Mouse (Mus musculus) CH12.LX (cell line): ENCODE data around the gene Tcea3. TPM values are rescaled to one million over a fixed set of nuclear protein-coding genes. Genes with fewer than 3 reads are reported as not detected.

Experiments used
- DNase-seq: peaks from one replicate; pipeline ENCODE4 v3.0.0-alpha.2; 2013; ENCODE audit errors: extremely low read depth
- H3K27ac ChIP-seq: 2 replicates; pipeline ENCODE4 v1.5.1; 2012; ENCODE audit warnings: low read depth, mild to moderate bottlenecking, control low read depth, moderate library complexity; ENCODE audit not compliant: insufficient read depth
- H3K27me3 ChIP-seq: replicated peaks from 2 replicates; pipeline ENCODE3; 2012; ENCODE audit warnings: inconsistent platforms
- H3K36me3 ChIP-seq, 2 experiments: replicated peaks in 1 of 2; 2 replicates each; pipeline versions ENCODE3 to v1.6.1; 2012; ENCODE audit warnings: inconsistent platforms in 1 of 2, low read length in 1 of 2, mild to moderate bottlenecking in 1 of 2, mixed read lengths in 1 of 2, moderate library complexity in 1 of 2; ENCODE audit not compliant: control insufficient read depth in 1 of 2, insufficient read depth in 1 of 2
- H3K4me1 ChIP-seq, 2 experiments: 2 replicates each; pipeline ENCODE4 v1.6.1; 2012; ENCODE audit warnings: inconsistent platforms in 1 of 2, moderate library complexity in 1 of 2; ENCODE audit not compliant: insufficient read depth in 2 of 2, control insufficient read depth in 1 of 2
- H3K4me2 ChIP-seq: 2 replicates; pipeline ENCODE4 v1.6.1; 2012; ENCODE audit warnings: low read depth, mild to moderate bottlenecking, control low read depth; ENCODE audit not compliant: poor library complexity, insufficient read depth, severe bottlenecking
- H3K4me3 ChIP-seq, 3 experiments: fragments of 150-350 bp in 1 of 3; sonication (generic) in 1 of 3; replicated peaks in 1 of 3; 2 replicates each; pipeline versions ENCODE3 to v1.5.1; 2011 to 2012; ENCODE audit warnings: low read depth in 2 of 3, low read length in 2 of 3, mild to moderate bottlenecking in 2 of 3, moderate library complexity in 2 of 3, control low read depth in 1 of 3, improper control_type of control experiment in 1 of 3, inconsistent platforms in 1 of 3, mixed read lengths in 1 of 3; ENCODE audit not compliant: poor library complexity in 1 of 3
- H3K79me2 ChIP-seq: replicated peaks from 2 replicates; pipeline ENCODE4 v1.6.1; 2012; ENCODE audit warnings: mild to moderate bottlenecking, moderate library complexity; ENCODE audit not compliant: control insufficient read depth, poor library complexity, insufficient read depth, severe bottlenecking; ENCODE audit errors: extremely low read depth
- H3K9ac ChIP-seq: 2 replicates; pipeline ENCODE4 v1.6.1; 2012; ENCODE audit warnings: low read depth, mild to moderate bottlenecking, control low read depth, moderate library complexity; ENCODE audit not compliant: insufficient read depth
- H3K9me3 ChIP-seq: replicated peaks from 2 replicates; pipeline ENCODE3; 2012; ENCODE audit warnings: low read length, inconsistent platforms, mixed read lengths
- CHD2 ChIP-seq: IDR thresholded peaks from 2 replicates; pipeline ENCODE4 v1.6.1; 2011; ENCODE audit warnings: low read length, improper control_type of control experiment
- E2F4 ChIP-seq: IDR thresholded peaks from 2 replicates; pipeline ENCODE4 v1.6.1; 2011; ENCODE audit warnings: low read depth, low read length, improper control_type of control experiment; ENCODE audit not compliant: insufficient replicate concordance
- EP300 ChIP-seq: IDR thresholded peaks from 2 replicates; pipeline ENCODE4 v1.6.1; 2011; ENCODE audit warnings: low read length, improper control_type of control experiment
- HCFC1 ChIP-seq: IDR thresholded peaks from 2 replicates; pipeline ENCODE4 v1.6.1; 2012; ENCODE audit warnings: low read depth, mild to moderate bottlenecking, inconsistent platforms, low read length, improper control_type of control experiment
- JUND ChIP-seq: conservative IDR thresholded peaks from 2 replicates; pipeline ENCODE4 v1.6.1; 2011; ENCODE audit warnings: low read depth, low read length, improper control_type of control experiment
- KAT2A ChIP-seq: IDR thresholded peaks from 2 replicates; pipeline ENCODE4 v1.6.1; 2012; ENCODE audit warnings: low read length, improper control_type of control experiment, inconsistent platforms; ENCODE audit not compliant: insufficient replicate concordance
- MAX ChIP-seq: IDR thresholded peaks from 2 replicates; pipeline ENCODE4 v1.6.1; 2011; ENCODE audit warnings: low read length, improper control_type of control experiment
- MXI1 ChIP-seq: IDR thresholded peaks from 2 replicates; pipeline ENCODE4 v1.6.1; 2011; ENCODE audit warnings: mild to moderate bottlenecking, low read depth, low read length, improper control_type of control experiment
- MYC ChIP-seq: IDR thresholded peaks from 2 replicates; pipeline ENCODE4 v1.6.1; 2011; ENCODE audit warnings: low read depth, mild to moderate bottlenecking, improper control_type of control experiment, low read length
- POLR2AphosphoS2 ChIP-seq: IDR thresholded peaks from 2 replicates; pipeline ENCODE4 v1.6.1; 2011; ENCODE audit warnings: low read depth, low read length, improper control_type of control experiment
- RAD21 ChIP-seq: IDR thresholded peaks from 2 replicates; pipeline ENCODE4 v1.6.1; 2011; ENCODE audit warnings: low read depth, mild to moderate bottlenecking, low read length, improper control_type of control experiment, moderate library complexity
- SIN3A ChIP-seq: IDR thresholded peaks from 2 replicates; pipeline ENCODE4 v1.6.1; 2012; ENCODE audit warnings: low read length, improper control_type of control experiment, inconsistent platforms
- SMC3 ChIP-seq: IDR thresholded peaks from 2 replicates; pipeline ENCODE4 v1.6.1; 2011; ENCODE audit warnings: low read depth, low read length, improper control_type of control experiment
- TCF12 ChIP-seq: IDR thresholded peaks from 2 replicates; pipeline ENCODE4 v1.6.1; 2014; ENCODE audit warnings: low read depth, mild to moderate bottlenecking, inconsistent platforms, low read length, improper control_type of control experiment
- UBTF ChIP-seq: IDR thresholded peaks from 2 replicates; pipeline ENCODE4 v1.6.1; 2012; ENCODE audit warnings: low read depth, mild to moderate bottlenecking, inconsistent platforms, low read length, improper control_type of control experiment, moderate library complexity
- USF1 ChIP-seq: IDR thresholded peaks from 2 replicates; pipeline ENCODE4 v1.6.1; 2014; ENCODE audit warnings: low read depth, mild to moderate bottlenecking, inconsistent platforms, low read length, improper control_type of control experiment
- ZMIZ1 ChIP-seq: IDR thresholded peaks from 2 replicates; pipeline ENCODE4 v1.6.1; 2012; ENCODE audit warnings: low read depth, mild to moderate bottlenecking, inconsistent platforms, low read length, improper control_type of control experiment
- ZNF384 ChIP-seq: IDR thresholded peaks from 2 replicates; pipeline ENCODE4 v1.6.1; 2012; ENCODE audit warnings: low read depth, low read length, improper control_type of control experiment, inconsistent platforms
- dilution Hi-C: fragments of 300-500 bp; cut with MboI; formaldehyde crosslinking; loops from 2 replicates; pipeline ENCODE4 v1.14.3; 2020; ENCODE audit warnings: low sequenced_read_pairs; ENCODE audit not compliant: extremely low pct_unique_long_range_greater_than_20kb, extremely low pct_ligation_motif_present
- in situ Hi-C: fragments of 300-500 bp; cut with MboI; formaldehyde crosslinking; loops from 3 replicates; pipeline ENCODE4 v1.14.3; 2019; ENCODE audit warnings: low sequenced_read_pairs, low pct_ligation_motif_present, low pct_unique_long_range_greater_than_20kb, mixed read lengths
- polyA plus RNA-seq: library from polyadenylated mRNA; unstranded; fragments of >175 nt; gene quantifications from 2 replicates; pipeline ENCODE4 v1.2.1, GENCODE M21; 2012; ENCODE audit warnings: low read depth; ENCODE audit not compliant: insufficient read length
- total RNA-seq, 2 experiments: library from RNA; depleted of rRNA; stranded (reverse); fragments of 300-350 nt in 1 of 2; fragments of >200 nt in 1 of 2; gene quantifications; 2 replicates each; pipeline ENCODE4 v1.2.3; 2012 to 2014

Gene Tcea3
- total and polyA plus RNA-seq, 3 experiments: not detected

DNA sequence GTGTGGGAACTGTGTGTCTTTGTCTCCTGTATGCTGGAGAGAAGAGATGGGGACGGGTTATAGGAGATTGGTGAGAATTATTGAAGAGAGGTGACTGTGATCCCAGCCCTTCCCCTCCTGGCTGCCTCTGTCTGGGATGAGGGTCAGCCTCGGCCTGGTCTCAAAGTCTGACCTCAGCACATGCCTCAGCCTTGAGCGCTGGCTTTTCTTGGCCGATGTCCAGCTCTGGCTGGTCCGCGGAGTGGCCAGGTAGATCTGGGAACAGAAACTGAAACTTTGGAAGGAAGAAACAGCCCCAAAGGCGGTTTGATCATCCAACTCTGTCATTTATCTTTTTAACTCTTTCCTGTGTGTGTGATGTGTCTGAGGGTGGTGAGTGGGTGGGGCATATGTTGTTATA is 33.9 kb upstream of the Tcea3 start:
- H3K36me3 ChIP-seq: no peaks in the 10 kb centered on the region
- in situ Hi-C loops: no loop called here
- peaks cover 77% of the 10 kb centered on the region for H3K27me3 ChIP-seq
- DNase-seq: no peak
- no peak overlapping the region for H3K4me3 ChIP-seq
- dilution Hi-C loops: no loop called here
- no peak overlapping the region for H3K27ac ChIP-seq
- no peak overlapping the region for H3K9ac ChIP-seq
- H3K4me1 ChIP-seq: peaks cover 0 to 2% of the 10 kb centered on the region in 2 experiments; a peak in 1 of 4 replicates
- no peaks in the 10 kb centered on the region for H3K79me2 ChIP-seq
- no peaks in the 10 kb centered on the region for H3K9me3 ChIP-seq
- TF ChIP-seq KAT2A: no peak
- TF ChIP-seq HCFC1: no peak
- no peak for TF ChIP-seq JUND
- TF ChIP-seq SMC3: no peak
- TF ChIP-seq MXI1: no peak
- TF ChIP-seq ZNF384: no peak
- no peak for TF ChIP-seq SIN3A
- TF ChIP-seq USF1: no peak
- TF ChIP-seq RAD21: no peak
- TF ChIP-seq ZMIZ1: no peak
- TF ChIP-seq CHD2: no peak
- TF ChIP-seq UBTF: no peak
- no peak for TF ChIP-seq MAX
- no peak for TF ChIP-seq TCF12
- no peak for TF ChIP-seq POLR2AphosphoS2
- TF ChIP-seq MYC: no peak
- TF ChIP-seq E2F4: no peak
- TF ChIP-seq EP300: no peak
- H3K4me2 ChIP-seq: no peak overlapping the region

DNA sequence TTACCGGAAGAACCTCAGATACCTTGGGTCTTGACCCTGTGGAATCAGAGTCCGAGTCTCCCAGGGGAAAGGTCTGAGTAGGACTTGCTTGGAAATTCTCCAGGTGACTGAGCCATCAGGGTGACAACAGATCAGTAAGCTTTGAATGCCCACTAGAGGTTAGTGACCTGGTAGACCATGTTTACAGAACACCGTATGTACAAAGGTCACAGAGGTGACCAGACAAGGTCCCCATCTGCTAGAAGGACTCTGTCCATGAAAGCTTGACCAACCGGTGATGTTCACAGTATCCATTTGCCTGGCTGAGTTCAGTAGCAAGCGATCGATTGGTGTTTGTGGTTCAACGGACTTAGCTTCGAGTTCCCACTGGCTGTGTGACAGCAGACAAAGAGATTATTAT is 32.7 kb upstream of the Tcea3 start:
- no peak for DNase-seq
- Histone ChIP-seq H3K36me3 (no peaks in the 10 kb centered on the region), H3K79me2 (no peaks in the 10 kb centered on the region), H3K4me2 (no peak overlapping the region), H3K4me3 (no peak overlapping the region), H3K4me1 (no peaks in the 10 kb centered on the region), H3K9me3 (no peaks in the 10 kb centered on the region), H3K9ac (no peak overlapping the region), H3K27me3 (peaks cover 78% of the 10 kb centered on the region), H3K27ac (no peak overlapping the region)
- dilution Hi-C loops (no loop called here), in situ Hi-C loops (no loop called here)
- no peak for TF ChIP-seq EP300
